Mouse (Mus musculus) liver, embryonic 16.5 days (tissue): ENCODE results near the gene Vmn2r77. TPM values are rescaled to one million over a fixed set of nuclear protein-coding genes. Genes with fewer than 3 reads are reported as not detected.
"Not testable (repeated sequence)": the region's sequence is repeated elsewhere in the genome, so short reads cannot be mapped to it uniquely, and the experiment has no call there.

Source experiments
- ATAC-seq: fragments of 200-750 bp; cut with Nextera tagmentation; 2 replicates; pipeline ENCODE4 v1.8.0; 2017; ENCODE audit warnings: low read depth, mild to moderate bottlenecking, moderate number of reproducible peaks, moderate library complexity
- H3K27ac ChIP-seq: fragments of 300-500 bp; sonication (generic); 2 replicates; pipeline ENCODE4 v1.5.1; 2014; ENCODE audit warnings: mild to moderate bottlenecking, low read length
- H3K27me3 ChIP-seq: fragments of 300-500 bp; sonication (generic); 2 replicates; pipeline ENCODE4 v1.6.1; 2014; ENCODE audit warnings: low read depth, low read length, mixed read lengths; ENCODE audit not compliant: control insufficient read depth, insufficient read depth
- H3K36me3 ChIP-seq: fragments of 300-500 bp; sonication (generic); 2 replicates; pipeline ENCODE4 v1.6.1; 2014; ENCODE audit warnings: mild to moderate bottlenecking; ENCODE audit not compliant: control insufficient read depth, insufficient read depth
- H3K4me1 ChIP-seq: fragments of 300-500 bp; sonication (generic); 2 replicates; pipeline ENCODE4 v1.6.1; 2014; ENCODE audit warnings: low read depth, low read length, mixed read lengths; ENCODE audit not compliant: control insufficient read depth
- H3K4me2 ChIP-seq: fragments of 300-500 bp; sonication (generic); 2 replicates; pipeline ENCODE4 v1.6.1; 2014; ENCODE audit warnings: low read depth, low read length, mixed read lengths
- H3K4me3 ChIP-seq: fragments of 300-500 bp; sonication (generic); 2 replicates; pipeline ENCODE4 v1.5.1; 2014; ENCODE audit warnings: low read depth, mild to moderate bottlenecking, low read length
- H3K9ac ChIP-seq: fragments of 300-500 bp; sonication (generic); 2 replicates; pipeline ENCODE4 v1.6.1; 2014; ENCODE audit warnings: low read depth, low read length
- H3K9me3 ChIP-seq: fragments of 300-500 bp; sonication (generic); replicated peaks from 2 replicates; pipeline ENCODE4 v1.6.1; 2016; ENCODE audit warnings: low read length; ENCODE audit not compliant: control insufficient read depth
- WGBS: fragments of 180-500 bp; shearing (Covaris S2); extraction: QIAGEN DNeasy Blood & Tissue Kit; methylation state at CpG from one replicate; pipeline ENCODE4 v1.1.7; 2014; ENCODE audit not compliant: insufficient replicate concordance; 5-methylcytosine and 5-hydroxymethylcytosine counted together
- polyA plus RNA-seq: library from polyadenylated mRNA; unstranded; fragments of >200 nt; fragmentation: Nextera tagmentation; extraction: Ambion mirVana; gene quantifications from 2 replicates; pipeline ENCODE4 v1.2.1, GENCODE M21; 2015

Vmn2r77 gene
- polyA plus RNA-seq, result not detected in 2 replicates

- Histone ChIP-seq H3K36me3 (no peaks in the 10 kb centered on the region), H3K27me3 (no peaks in the 10 kb centered on the region), H3K4me1 (no peaks in the 10 kb centered on the region), H3K4me3 (no peak within 1 kb of the TSS), H3K4me2 (no peak within 1 kb of the TSS), H3K9ac (no peak within 1 kb of the TSS), H3K27ac (no peak within 1 kb of the TSS), H3K9me3 (no peaks in the 10 kb centered on the region)
- ATAC-seq, result no peak
Measured at GRCm38 (mm10) chr7:86794727-86795126, at the start of gene Vmn2r77. Gene Vmn2r77, plus strand, starts transcription at chr7:86795027.

GRCm38 (mm10) chr7:86760751-86761150 lies 34.1 kb upstream of the Vmn2r77 start:
- Histone ChIP-seq H3K4me1 (no peaks in the 10 kb centered on the region), H3K27ac (no peak overlapping the region), H3K36me3 (no peaks in the 10 kb centered on the region), H3K4me3 (no peak overlapping the region), H3K4me2 (no peak overlapping the region), H3K27me3 (no peaks in the 10 kb centered on the region), H3K9me3 (no peaks in the 10 kb centered on the region), H3K9ac (no peak overlapping the region)
- WGBS, result 48% methylated on average over 1 of the region's 1 CpGs
- no peak for ATAC-seq

DNA sequence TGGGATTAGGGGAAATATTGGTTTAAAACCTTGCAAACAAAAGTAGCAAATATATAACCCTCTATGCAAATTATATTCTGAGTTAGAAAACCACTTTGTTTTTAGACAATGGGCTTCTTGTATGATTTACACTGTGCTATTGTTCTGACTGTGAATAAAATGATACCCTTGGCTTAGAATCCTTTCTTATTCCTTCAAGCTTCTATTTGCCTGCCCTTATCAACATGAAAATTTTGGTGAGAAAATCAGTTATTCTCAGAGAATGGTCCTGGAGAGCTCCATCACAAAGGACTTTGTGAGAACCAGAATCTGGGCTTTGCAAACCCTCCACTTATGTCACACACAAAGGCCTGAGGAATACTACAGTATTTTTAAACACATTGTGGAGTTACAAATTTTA lies 30.2 kb upstream of the Vmn2r77 start:
- Histone ChIP-seq H3K4me1 (no peaks in the 10 kb centered on the region), H3K9ac (no peak overlapping the region), H3K4me3 (no peak overlapping the region), H3K36me3 (no peaks in the 10 kb centered on the region), H3K27me3 (no peaks in the 10 kb centered on the region), H3K4me2 (no peak overlapping the region), H3K27ac (no peak overlapping the region), H3K9me3 (no peaks in the 10 kb centered on the region)
- ATAC-seq, result no peak

DNA sequence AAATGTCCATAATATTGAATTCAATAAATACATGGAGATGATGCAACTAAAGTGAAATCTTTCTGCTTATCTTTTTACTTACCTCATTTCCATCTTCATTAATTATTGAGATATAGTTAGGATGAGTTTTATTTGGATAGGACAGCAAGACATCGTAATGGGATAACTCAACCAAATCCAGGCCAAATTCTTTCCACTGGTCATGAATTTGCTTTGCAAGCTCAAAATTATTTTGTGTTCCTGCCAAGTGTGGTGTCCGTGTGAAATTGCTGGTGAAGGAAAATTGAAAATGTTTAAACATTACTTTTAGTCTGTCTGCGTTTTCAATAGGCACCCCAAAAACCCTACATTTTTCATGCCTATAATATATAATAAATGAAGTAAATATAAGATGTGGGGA lies 23.2 kb upstream of the Vmn2r77 start:
- 64% methylated on average over 3 of the region's 3 CpGs for WGBS
- no peak overlapping the region for H3K4me3 ChIP-seq
- H3K9me3 ChIP-seq, result no peaks in the 10 kb centered on the region
- H3K4me2 ChIP-seq, result no peak overlapping the region
- no peaks in the 10 kb centered on the region for H3K4me1 ChIP-seq
- H3K27me3 ChIP-seq, result no peaks in the 10 kb centered on the region
- no peaks in the 10 kb centered on the region for H3K36me3 ChIP-seq
- no peak overlapping the region for H3K9ac ChIP-seq
- H3K27ac ChIP-seq, result no peak overlapping the region
- ATAC-seq, result no peak

- Histone ChIP-seq H3K36me3 (no peaks in the 10 kb centered on the region), H3K27ac (no peak within 1 kb of the TSS), H3K4me1 (no peaks in the 10 kb centered on the region), H3K4me3 (no peak within 1 kb of the TSS), H3K27me3 (no peaks in the 10 kb centered on the region), H3K4me2 (no peak within 1 kb of the TSS), H3K9me3 (no peaks in the 10 kb centered on the region; the same call in 1 of the 2 replicates), H3K9ac (no peak within 1 kb of the TSS)
- ATAC-seq, result no peak
- WGBS, result 7% methylated on average over 11 of the region's 11 CpGs
Measured at GRCm38 (mm10) chr7:86775617-86776325, 19.1 kb upstream of the Vmn2r77 start, which contains the start of gene Folh1. Gene Folh1, minus strand, starts transcription at chr7:86775943.

- WGBS, result 66% methylated on average over 4 of the region's 5 CpGs
- H3K4me3 ChIP-seq, H3K36me3 ChIP-seq: not testable (repeated sequence)
Measured at GRCm38 (mm10) chr7:86815241-86815640, 20.4 kb downstream of the Vmn2r77 start.

DNA sequence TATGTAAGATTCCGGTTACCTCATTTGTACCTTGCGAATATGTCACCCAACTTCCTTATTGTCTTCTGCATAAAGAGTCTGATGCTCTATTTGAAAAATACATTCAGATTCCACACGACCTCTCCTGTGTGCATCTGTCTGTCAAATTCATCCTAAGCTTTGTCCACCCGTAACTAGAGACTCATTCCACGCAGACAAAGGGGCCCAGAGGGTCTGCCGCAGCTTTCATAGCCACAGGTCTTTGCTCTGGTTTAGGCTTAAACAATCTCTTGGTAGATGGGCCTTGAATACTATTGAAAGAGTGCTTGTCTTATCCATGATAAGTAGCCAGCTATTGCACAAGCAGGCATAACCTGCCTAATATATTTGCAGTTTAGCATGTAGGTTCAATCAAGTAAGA lies 20.9 kb downstream of the Vmn2r77 start:
- H3K27me3 ChIP-seq, H3K4me2 ChIP-seq, ATAC-seq, H3K27ac ChIP-seq, H3K9me3 ChIP-seq, H3K4me1 ChIP-seq, H3K9ac ChIP-seq, H3K4me3 ChIP-seq, H3K36me3 ChIP-seq: not testable (repeated sequence)
- WGBS, result 60% methylated on average over 6 of the region's 6 CpGs

More at GRCm38 (mm10) chr7:86815241-86815640, 20.4 kb downstream of the Vmn2r77 start:
- not testable (repeated sequence) for H3K9ac ChIP-seq, H3K27me3 ChIP-seq, H3K4me2 ChIP-seq, ATAC-seq, H3K4me1 ChIP-seq, H3K27ac ChIP-seq, H3K9me3 ChIP-seq

DNA sequence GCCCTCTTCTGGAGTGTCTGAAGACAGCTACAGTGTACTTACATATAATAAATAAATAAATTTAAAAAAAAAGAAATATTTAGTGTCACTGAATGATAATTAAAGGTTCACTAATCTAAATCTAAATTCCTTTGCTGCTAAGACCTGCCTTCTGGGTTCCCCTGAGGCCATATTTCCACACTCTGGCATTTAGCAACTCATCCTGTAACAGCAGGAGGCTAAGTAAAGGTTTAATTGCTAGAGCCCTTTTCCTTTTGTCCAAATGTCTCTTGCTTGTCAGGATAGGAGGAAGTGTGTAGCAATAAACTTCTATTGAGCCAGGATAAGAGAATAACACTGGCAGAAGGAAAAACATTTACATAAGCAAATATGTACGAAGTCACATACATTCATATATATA lies 21.6 kb downstream of the Vmn2r77 start:
- no peaks in the 10 kb centered on the region for H3K27me3 ChIP-seq
- no peaks in the 10 kb centered on the region for H3K9me3 ChIP-seq
- H3K36me3 ChIP-seq, result no peaks in the 10 kb centered on the region
- no peak overlapping the region for H3K4me3 ChIP-seq
- H3K27ac ChIP-seq, result no peak overlapping the region
- H3K4me2 ChIP-seq, result no peak overlapping the region
- no peaks in the 10 kb centered on the region for H3K4me1 ChIP-seq
- no peak for ATAC-seq
- WGBS, result 43% methylated on average over 1 of the region's 1 CpGs
- H3K9ac ChIP-seq, result no peak overlapping the region
